Mouse (Mus musculus) brain, embryonic 14.5 days (tissue): ENCODE measurements around the gene Mogs.

ENCODE experiments used
- CTCF ChIP-seq: fragments of 200-500 bp; IDR thresholded peaks from 2 replicates; pipeline ENCODE4 v1.5.1; 2012; ENCODE audit warnings: inconsistent platforms, mild to moderate bottlenecking, moderate library complexity, borderline replicate concordance; ENCODE audit not compliant: insufficient read depth, insufficient read length; ENCODE audit errors: extremely low read depth
- POLR2A ChIP-seq: fragments of 200-500 bp; IDR thresholded peaks from 2 replicates; pipeline ENCODE4 v1.6.1; 2012; ENCODE audit warnings: mild to moderate bottlenecking, inconsistent platforms, borderline replicate concordance; ENCODE audit not compliant: poor library complexity, insufficient read depth, insufficient read length, severe bottlenecking; ENCODE audit errors: extremely low read depth

GRCm38 (mm10) chr6:83165026-83165606 lies 49.8 kb downstream of the Mogs start:
- TF ChIP-seq CTCF (no peak), POLR2A (no peak)
